Mouse (Mus musculus) small intestine, adult 2 months (tissue): ENCODE measurements around the gene Aldh3a2. TPM values are rescaled to one million over a fixed set of nuclear protein-coding genes. Genes with fewer than 3 reads are reported as not detected.

ENCODE experiments used
- H3K27ac ChIP-seq: fragments of 200-500 bp; 2 replicates; pipeline ENCODE4 v1.5.1; 2012; ENCODE audit warnings: low read depth, low read length, control low read depth, inconsistent platforms; ENCODE audit not compliant: insufficient read depth
- H3K27me3 ChIP-seq: fragments of 200-500 bp; 2 replicates; pipeline ENCODE4 v1.6.1; 2012; ENCODE audit warnings: mild to moderate bottlenecking, moderate library complexity, low read length, inconsistent platforms; ENCODE audit not compliant: control insufficient read depth, insufficient read depth
- H3K36me3 ChIP-seq: fragments of 200-500 bp; 2 replicates; pipeline ENCODE4 v1.6.1; 2012; ENCODE audit warnings: mild to moderate bottlenecking, low read length, control low read depth, inconsistent platforms; ENCODE audit not compliant: control insufficient read depth, insufficient read depth
- H3K4me1 ChIP-seq: fragments of 200-500 bp; 2 replicates; pipeline ENCODE4 v1.6.1; 2012; ENCODE audit warnings: low read length, inconsistent platforms, mixed read lengths; ENCODE audit not compliant: control insufficient read depth, insufficient read depth, insufficient read length
- H3K4me3 ChIP-seq: fragments of 200-500 bp; 2 replicates; pipeline ENCODE4 v1.5.1; 2012; ENCODE audit warnings: low read depth, mild to moderate bottlenecking, control low read depth, inconsistent platforms, low read length, moderate library complexity
- CTCF ChIP-seq: fragments of 200-500 bp; IDR thresholded peaks from 2 replicates; pipeline ENCODE4 v1.5.1; 2012; ENCODE audit warnings: low read depth, mild to moderate bottlenecking, control low read depth, inconsistent platforms, low read length, moderate library complexity, mixed read lengths; ENCODE audit not compliant: insufficient replicate concordance, insufficient read length; ENCODE audit errors: extremely low read depth
- POLR2A ChIP-seq: fragments of 200-500 bp; IDR thresholded peaks from 2 replicates; pipeline ENCODE4 v1.6.1; 2012; ENCODE audit warnings: low read depth, mild to moderate bottlenecking, control low read depth, inconsistent platforms, low read length, moderate library complexity
- WGBS: fragments of 180-500 bp; shearing (Covaris S2); methylation state at CpG from one replicate; pipeline ENCODE4 v1.1.7; 2018; 5-methylcytosine and 5-hydroxymethylcytosine counted together
- polyA plus RNA-seq: library from polyadenylated mRNA; depleted of rRNA; stranded (reverse); fragments of >200 nt; gene quantifications from 2 replicates; pipeline ENCODE4 v1.2.3, GENCODE M21; 2012

The Aldh3a2 gene
- polyA plus RNA-seq, 1 experiment, result 166 TPM

DNA sequence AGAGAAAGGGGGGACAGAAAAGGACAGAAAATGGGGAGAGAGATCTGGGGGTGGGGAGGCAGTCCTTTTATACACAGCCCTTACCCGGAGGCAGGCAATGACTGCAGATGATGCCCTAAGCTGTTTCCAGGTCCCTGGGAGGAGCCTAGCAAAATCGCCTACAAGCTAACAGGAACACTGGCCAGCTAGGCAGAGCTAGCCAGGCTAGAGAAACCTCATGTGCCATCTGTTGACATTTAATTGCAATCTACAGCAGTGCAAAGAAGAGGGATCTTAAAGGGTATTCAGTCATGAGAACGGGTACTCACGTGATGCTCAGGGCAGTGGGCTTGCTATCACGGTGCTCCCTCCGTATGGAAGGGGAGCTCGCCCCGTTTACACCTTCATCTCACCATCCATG, 39.4 kb downstream of the Aldh3a2 start:
- TF ChIP-seq POLR2A (no peak), CTCF (no peak)
- WGBS, result 76% methylated on average over 8 of the region's 8 CpGs
- Histone ChIP-seq H3K36me3 (no peaks in the 10 kb centered on the region), H3K27ac (no peak overlapping the region), H3K4me1 (no peaks in the 10 kb centered on the region), H3K4me3 (no peak overlapping the region), H3K27me3 (no peaks in the 10 kb centered on the region)

DNA sequence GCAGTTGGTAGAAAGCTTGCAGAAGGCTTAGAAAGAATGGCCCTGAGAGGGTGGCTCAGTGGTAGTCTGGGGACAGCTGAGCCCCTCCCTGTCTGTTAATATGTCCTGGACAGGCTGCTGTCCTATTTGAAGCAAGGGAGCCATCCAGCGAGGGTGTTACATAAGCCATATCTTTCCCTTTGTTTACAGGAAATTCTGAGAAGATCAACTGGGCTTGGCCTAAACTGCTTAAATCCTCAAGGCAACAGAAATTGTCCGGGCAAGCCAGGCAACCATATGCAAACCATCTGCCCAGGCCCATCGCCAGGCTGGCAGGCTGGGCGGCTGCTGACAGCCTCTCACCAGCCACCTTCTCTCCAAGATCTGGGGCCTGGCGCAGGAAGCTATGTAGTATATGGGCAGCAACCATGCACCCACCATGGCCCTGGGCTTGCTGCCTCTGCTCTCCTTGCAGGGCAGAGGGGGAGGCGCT, 41.3 kb downstream of the Aldh3a2 start:
- Histone ChIP-seq H3K36me3 (no peaks in the 10 kb centered on the region), H3K4me1 (no peaks in the 10 kb centered on the region), H3K27me3 (no peaks in the 10 kb centered on the region), H3K27ac (peak overlapping the region; percentile 32), H3K4me3 (no peak overlapping the region)
- 79% methylated on average over 6 of the region's 6 CpGs for WGBS
- no peak for TF ChIP-seq CTCF
- no peak for TF ChIP-seq POLR2A

DNA sequence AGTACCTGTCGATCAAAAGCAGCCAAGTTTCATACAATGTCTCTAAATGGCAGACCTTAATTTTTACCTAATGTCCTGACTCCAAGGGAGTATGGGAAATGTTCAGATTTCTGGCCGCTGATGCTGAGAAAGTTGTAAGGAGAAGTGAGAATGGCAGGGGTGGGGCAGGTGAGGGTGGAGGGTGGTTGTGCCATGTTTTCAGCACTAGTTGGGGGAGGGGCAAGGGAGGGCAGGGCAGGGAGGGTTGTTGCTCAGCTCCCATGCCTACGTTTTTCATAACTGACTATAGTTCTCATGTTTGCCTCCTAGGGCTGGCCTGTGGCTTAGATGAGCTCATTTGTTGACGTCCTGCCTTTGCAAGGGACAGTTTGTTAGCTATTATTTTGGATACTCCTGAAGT, 41.8 kb downstream of the Aldh3a2 start:
- WGBS, result 61% methylated on average over 4 of the region's 4 CpGs
- Histone ChIP-seq H3K4me1 (no peaks in the 10 kb centered on the region), H3K27me3 (no peaks in the 10 kb centered on the region), H3K27ac (no peak overlapping the region), H3K36me3 (no peaks in the 10 kb centered on the region), H3K4me3 (no peak overlapping the region)
- TF ChIP-seq POLR2A (no peak), CTCF (no peak)

DNA sequence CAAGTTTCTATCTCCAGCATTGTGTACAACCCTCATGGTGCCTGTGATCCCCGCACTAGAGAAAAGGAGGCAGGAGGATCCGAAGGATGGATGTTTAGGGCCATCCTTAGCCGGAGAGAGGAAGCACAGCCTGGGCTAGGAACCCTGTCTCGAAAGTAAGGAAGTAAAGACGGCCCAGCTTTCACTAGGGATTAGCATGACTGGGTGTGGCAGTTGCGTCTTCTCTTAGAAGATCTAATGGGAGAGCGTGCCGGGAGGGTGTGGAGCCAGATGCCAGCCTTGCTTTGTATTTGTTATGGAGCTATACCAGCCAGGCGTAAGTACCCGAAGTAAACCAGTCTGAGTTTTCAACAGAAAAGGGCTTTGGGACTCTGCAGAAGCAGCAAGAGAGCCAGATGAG, 42.4 kb downstream of the Aldh3a2 start:
- H3K36me3 ChIP-seq, result no peaks in the 10 kb centered on the region
- no peak for TF ChIP-seq CTCF
- TF ChIP-seq POLR2A, result no peak
- 70% methylated on average over 10 of the region's 10 CpGs for WGBS
- H3K4me3 ChIP-seq, result no peak overlapping the region
- H3K27me3 ChIP-seq, result no peaks in the 10 kb centered on the region
- H3K4me1 ChIP-seq, result no peaks in the 10 kb centered on the region
- no peak overlapping the region for H3K27ac ChIP-seq

DNA sequence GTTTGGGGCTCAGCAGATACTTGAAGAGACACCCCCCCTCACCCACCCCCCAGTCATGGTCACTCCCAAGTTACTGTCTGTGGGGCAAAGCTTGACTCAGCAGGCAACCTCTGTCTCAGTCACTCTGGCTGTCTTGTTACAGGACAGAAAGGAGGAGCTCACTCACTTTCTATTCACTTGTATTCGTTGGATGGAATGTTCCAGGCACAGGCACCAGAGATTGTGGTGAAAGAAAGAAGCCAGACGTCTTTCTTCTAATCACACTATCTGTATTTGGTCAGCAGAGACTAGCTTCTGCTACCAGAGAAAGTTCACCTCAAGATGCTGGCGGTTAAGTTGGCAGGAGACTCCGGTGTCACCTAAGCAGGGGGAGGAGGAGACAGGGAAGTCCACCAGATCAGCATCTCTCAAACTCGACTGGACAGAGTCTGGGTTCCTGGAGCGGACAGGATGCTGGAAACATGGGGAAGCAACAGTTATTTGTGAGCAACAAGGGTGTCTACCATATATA, 43.0 kb downstream of the Aldh3a2 start:
- Histone ChIP-seq H3K36me3 (no peaks in the 10 kb centered on the region), H3K27me3 (no peaks in the 10 kb centered on the region), H3K27ac (no peak overlapping the region), H3K4me1 (no peaks in the 10 kb centered on the region), H3K4me3 (no peak overlapping the region)
- no peak for TF ChIP-seq CTCF
- TF ChIP-seq POLR2A, result no peak
- WGBS, result 72% methylated on average over 6 of the region's 6 CpGs

DNA sequence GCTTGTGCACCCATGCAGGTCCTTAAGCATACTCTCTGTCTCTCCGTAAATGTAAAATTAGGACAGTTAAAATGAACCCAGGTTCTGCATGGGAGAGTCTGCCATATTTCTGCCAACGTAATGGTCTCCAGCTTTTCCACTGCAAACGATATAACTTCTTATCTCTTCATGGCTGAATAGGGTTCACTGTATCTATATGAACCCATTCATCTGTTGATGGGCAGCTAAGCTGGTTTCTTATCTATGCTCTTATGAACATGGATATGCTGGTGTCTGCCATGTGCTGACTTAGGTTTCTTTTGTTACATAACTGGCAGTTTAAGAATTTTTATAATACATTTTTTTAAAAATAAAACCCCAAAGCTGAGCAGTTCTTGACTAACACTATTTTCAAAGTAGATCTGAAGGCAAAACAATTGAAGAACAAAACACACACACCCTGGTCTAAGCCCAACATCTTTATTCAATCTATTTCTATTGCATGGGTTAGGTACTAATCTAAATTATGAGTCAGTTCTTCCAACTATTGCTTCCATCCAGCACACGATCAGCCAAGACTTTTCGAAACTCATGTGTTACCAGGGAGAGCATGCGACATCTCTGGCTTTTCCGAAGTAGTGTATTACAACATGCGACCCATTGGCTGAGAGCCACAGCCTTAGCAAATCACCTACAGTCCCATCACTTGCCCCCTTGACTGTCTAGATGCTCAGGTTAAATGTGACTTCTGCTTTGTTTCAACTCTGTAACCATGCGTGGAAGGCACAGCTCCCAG, 44.1 kb downstream of the Aldh3a2 start:
- no peaks in the 10 kb centered on the region for H3K36me3 ChIP-seq
- H3K27me3 ChIP-seq, result no peaks in the 10 kb centered on the region
- H3K4me1 ChIP-seq, result no peaks in the 10 kb centered on the region
- H3K27ac ChIP-seq, result no peak overlapping the region
- WGBS, result 78% methylated on average over 9 of the region's 9 CpGs
- no peak overlapping the region for H3K4me3 ChIP-seq
- no peak for TF ChIP-seq CTCF
- no peak for TF ChIP-seq POLR2A

DNA sequence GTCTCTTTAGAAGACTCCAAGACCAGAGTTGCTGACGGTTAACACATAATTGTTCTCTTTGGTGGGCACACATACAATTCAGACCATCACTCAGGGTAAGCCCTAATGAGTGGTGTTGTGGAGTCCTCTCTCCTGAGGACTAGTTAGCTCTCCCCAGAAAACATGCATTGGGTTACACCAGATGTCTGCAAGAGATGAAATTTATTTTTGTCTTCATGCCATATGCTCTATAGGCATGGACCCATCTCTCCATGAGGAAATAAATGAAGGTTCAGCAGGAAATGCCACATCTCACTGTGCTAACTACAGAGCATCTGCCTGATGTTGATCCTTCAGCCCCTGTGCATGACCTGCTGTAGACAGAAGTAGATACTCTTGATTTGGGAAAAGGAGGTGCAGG, 45.3 kb downstream of the Aldh3a2 start:
- no peak for TF ChIP-seq POLR2A
- no peak for TF ChIP-seq CTCF
- Histone ChIP-seq H3K36me3 (no peaks in the 10 kb centered on the region), H3K4me3 (no peak overlapping the region), H3K4me1 (no peaks in the 10 kb centered on the region), H3K27ac (no peak overlapping the region), H3K27me3 (no peaks in the 10 kb centered on the region)
- 86% methylated on average over 1 of the region's 1 CpGs for WGBS

DNA sequence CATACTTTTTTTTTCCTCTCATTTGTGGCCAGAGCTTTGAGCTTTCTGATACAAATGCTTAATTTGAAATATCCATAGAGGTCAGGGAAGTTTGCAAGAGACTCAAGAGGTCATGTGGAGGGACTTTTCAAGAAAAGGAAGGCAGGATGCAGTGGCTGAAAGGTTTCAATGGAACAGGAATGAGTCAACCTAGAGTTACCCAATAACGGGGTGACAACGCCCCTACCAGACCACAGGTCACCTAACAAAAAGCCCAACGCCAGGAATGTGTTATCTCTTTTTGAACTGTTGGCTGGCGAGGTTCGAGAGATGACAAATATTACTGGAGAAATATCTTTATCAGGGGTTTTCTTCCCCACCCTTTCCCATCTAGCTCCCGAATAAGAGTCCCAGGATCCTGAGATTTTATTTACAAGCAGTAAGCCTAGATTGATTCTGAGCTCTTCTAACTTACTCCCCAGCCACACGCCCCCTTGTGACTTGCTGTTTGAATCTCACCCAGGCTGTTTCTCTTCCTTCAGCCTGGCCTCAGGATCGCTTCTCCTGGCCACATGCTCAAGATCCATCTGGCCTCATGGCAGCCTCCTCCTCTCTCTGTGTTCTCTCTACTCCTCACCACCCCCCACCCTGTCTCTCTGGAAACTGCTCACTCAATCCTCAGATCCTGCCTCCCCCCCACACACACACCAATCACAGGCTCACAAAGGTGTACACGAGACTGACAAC, 46.9 kb downstream of the Aldh3a2 start:
- Histone ChIP-seq H3K4me1 (no peaks in the 10 kb centered on the region), H3K36me3 (no peaks in the 10 kb centered on the region), H3K27me3 (no peaks in the 10 kb centered on the region), H3K27ac (no peak overlapping the region), H3K4me3 (no peak overlapping the region)
- 27% methylated on average over 9 of the region's 9 CpGs for WGBS
- TF ChIP-seq POLR2A (no peak), CTCF (no peak)
